Mouse (Mus musculus) kidney, postnatal 0 days (tissue): ENCODE results near the gene Dnajb4. TPM values are rescaled to one million over a fixed set of nuclear protein-coding genes. Genes with fewer than 3 reads are reported as not detected.

Experiments used
- ATAC-seq: fragments of 200-750 bp; cut with Nextera tagmentation; replicated peaks from 2 replicates; pipeline ENCODE4 v1.8.0; 2017; ENCODE audit warnings: low read depth, moderate number of reproducible peaks, moderate TSS enrichment, moderate library complexity; ENCODE audit not compliant: low FRiP score
- DNase-seq: peaks from one replicate; pipeline ENCODE4 v3.0.0-alpha.2; 2016; ENCODE audit warnings: low spot score
- H3K27ac ChIP-seq: fragments of 300-500 bp; sonication (generic); 2 replicates; pipeline ENCODE4 v1.5.1; 2014; ENCODE audit warnings: mild to moderate bottlenecking
- H3K27me3 ChIP-seq: fragments of 300-500 bp; sonication (generic); 2 replicates; pipeline ENCODE4 v1.6.1; 2014; ENCODE audit warnings: low read length, mixed read lengths; ENCODE audit not compliant: insufficient read depth
- H3K36me3 ChIP-seq: fragments of 300-500 bp; sonication (generic); 2 replicates; pipeline ENCODE4 v1.6.1; 2014; ENCODE audit warnings: low read length, mixed read lengths; ENCODE audit not compliant: insufficient read depth
- H3K4me1 ChIP-seq: fragments of 300-500 bp; sonication (generic); replicated peaks from 2 replicates; pipeline ENCODE4 v1.6.1; 2014; ENCODE audit warnings: antibody characterized with exemption, low read length, mixed read lengths; ENCODE audit not compliant: insufficient read depth
- H3K4me2 ChIP-seq: fragments of 300-500 bp; sonication (generic); 2 replicates; pipeline ENCODE4 v1.6.1; 2014; ENCODE audit warnings: mild to moderate bottlenecking, low read length, moderate library complexity, mixed read lengths
- H3K4me3 ChIP-seq: fragments of 300-500 bp; sonication (generic); replicated peaks from 2 replicates; pipeline ENCODE4 v1.5.1; 2014; ENCODE audit warnings: low read depth, low read length
- H3K9ac ChIP-seq: fragments of 300-500 bp; sonication (generic); 2 replicates; pipeline ENCODE4 v1.6.1; 2014; ENCODE audit warnings: low read depth, low read length
- H3K9me3 ChIP-seq: fragments of 300-500 bp; sonication (generic); replicated peaks from 2 replicates; pipeline ENCODE4 v1.6.1; 2016; ENCODE audit warnings: low read length, inconsistent platforms, mixed read lengths
- CTCF ChIP-seq: IDR thresholded peaks from 2 replicates; pipeline ENCODE4 v1.5.1; 2016; ENCODE audit warnings: antibody characterized with exemption, low read depth, mild to moderate bottlenecking, moderate library complexity
- WGBS: fragments of 180-500 bp; shearing (Covaris S2); extraction: QIAGEN DNeasy Blood & Tissue Kit; methylation state at CpG from one replicate; pipeline ENCODE4 v1.1.7; 2014; 5-methylcytosine and 5-hydroxymethylcytosine counted together
- polyA plus RNA-seq: library from polyadenylated mRNA; unstranded; fragments of >200 nt; fragmentation: Nextera tagmentation; extraction: Ambion mirVana; gene quantifications from 2 replicates; pipeline ENCODE4 v1.2.1, GENCODE M21; 2015

Dnajb4 gene
- polyA plus RNA-seq, 1 experiment from 2014 or later = 32.5 TPM

- Histone ChIP-seq H3K27ac (peak overlapping the region; percentile 74), H3K4me1 (no peaks in the 10 kb centered on the region; the same call in 1 of the 2 replicates), H3K9ac (peak overlapping the region; percentile 58), H3K9me3 (no peaks in the 10 kb centered on the region), H3K27me3 (no peaks in the 10 kb centered on the region), H3K36me3 (no peaks in the 10 kb centered on the region), H3K4me2 (peak overlapping the region; percentile 93), H3K4me3 (peak overlapping the region; percentile 58)
- no peak for TF ChIP-seq CTCF
- DNase-seq = peak; percentile 47
- 3% methylated on average over 53 of the region's 53 CpGs for WGBS
- peak; percentile 87 for ATAC-seq
Observed at GRCm38 (mm10) chr3:152165351-152166098, 44.6 kb downstream of the Dnajb4 start.

GRCm38 (mm10) chr3:152165014-152165350 lies 45.1 kb downstream of the Dnajb4 start:
- ATAC-seq = no peak
- WGBS = 40% methylated on average over 9 of the region's 9 CpGs
- Histone ChIP-seq H3K27ac (peak overlapping the region; percentile 74), H3K36me3 (no peaks in the 10 kb centered on the region), H3K4me3 (peak overlapping the region; percentile 58), H3K4me1 (no peaks in the 10 kb centered on the region; the same call in 1 of the 2 replicates), H3K4me2 (peak overlapping the region; percentile 93), H3K27me3 (no peaks in the 10 kb centered on the region), H3K9ac (peak overlapping the region; percentile 58), H3K9me3 (no peaks in the 10 kb centered on the region)
- no peak for TF ChIP-seq CTCF
- no peak for DNase-seq

GRCm38 (mm10) chr3:152163320-152163719 lies 46.8 kb downstream of the Dnajb4 start:
- TF ChIP-seq CTCF = no peak
- Histone ChIP-seq H3K9ac (no peak overlapping the region), H3K27ac (no peak overlapping the region), H3K27me3 (no peaks in the 10 kb centered on the region), H3K9me3 (no peaks in the 10 kb centered on the region), H3K4me3 (no peak overlapping the region), H3K36me3 (no peaks in the 10 kb centered on the region), H3K4me2 (no peak overlapping the region), H3K4me1 (no peaks in the 10 kb centered on the region; the same call in 1 of the 2 replicates)
- no peak for DNase-seq
- no peak for ATAC-seq
- WGBS = 70% methylated on average over 8 of the region's 8 CpGs

- H3K9ac ChIP-seq = no peak overlapping the region
- no peak overlapping the region for H3K4me3 ChIP-seq
- ATAC-seq (no peak), DNase-seq (no peak)
- H3K27me3 ChIP-seq = no peaks in the 10 kb centered on the region
- H3K27ac ChIP-seq = no peak overlapping the region
- H3K9me3 ChIP-seq = no peaks in the 10 kb centered on the region
- WGBS = 55% methylated on average over 4 of the region's 4 CpGs
- no peak overlapping the region for H3K4me2 ChIP-seq
- H3K4me1 ChIP-seq = no peaks in the 10 kb centered on the region
- TF ChIP-seq CTCF = no peak
- H3K36me3 ChIP-seq = no peaks in the 10 kb centered on the region
Observed at GRCm38 (mm10) chr3:152160607-152161006, 49.5 kb downstream of the Dnajb4 start.

GRCm38 (mm10) chr3:152159321-152159720 lies 50.8 kb downstream of the Dnajb4 start:
- Histone ChIP-seq H3K4me2 (no peak overlapping the region), H3K4me1 (no peaks in the 10 kb centered on the region), H3K36me3 (no peaks in the 10 kb centered on the region), H3K4me3 (no peak overlapping the region), H3K9me3 (no peaks in the 10 kb centered on the region), H3K27me3 (no peaks in the 10 kb centered on the region), H3K27ac (no peak overlapping the region), H3K9ac (no peak overlapping the region)
- no peak for ATAC-seq
- no peak for TF ChIP-seq CTCF
- DNase-seq = no peak

GRCm38 (mm10) chr3:152158344-152159291 lies 51.5 kb downstream of the Dnajb4 start:
- H3K9me3 ChIP-seq = no peaks in the 10 kb centered on the region
- no peaks in the 10 kb centered on the region for H3K4me1 ChIP-seq
- no peak overlapping the region for H3K4me3 ChIP-seq
- no peaks in the 10 kb centered on the region for H3K27me3 ChIP-seq
- ATAC-seq (no peak), DNase-seq (no peak)
- no peak overlapping the region for H3K9ac ChIP-seq
- no peak overlapping the region; the same call in 1 of the 2 replicates for H3K27ac ChIP-seq
- 76% methylated on average over 10 of the region's 10 CpGs for WGBS
- no peak overlapping the region for H3K4me2 ChIP-seq
- no peaks in the 10 kb centered on the region for H3K36me3 ChIP-seq
- TF ChIP-seq CTCF = no peak
